Mouse (Mus musculus) small intestine, adult 2 months (tissue): ENCODE measurements at regions not wholly inside any gene's neighbourhood (a gene's known extent, or its start where the extent isn't known, plus 50 kb on each side); places are given as distances from the start of the nearest gene placed in this dataset.

Source experiments
- CTCF ChIP-seq: fragments of 200-500 bp; IDR thresholded peaks from 2 replicates; pipeline ENCODE4 v1.5.1; 2012; ENCODE audit warnings: low read depth, mild to moderate bottlenecking, control low read depth, inconsistent platforms, low read length, moderate library complexity, mixed read lengths; ENCODE audit not compliant: insufficient replicate concordance, insufficient read length; ENCODE audit errors: extremely low read depth
- POLR2A ChIP-seq: fragments of 200-500 bp; IDR thresholded peaks from 2 replicates; pipeline ENCODE4 v1.6.1; 2012; ENCODE audit warnings: low read depth, mild to moderate bottlenecking, control low read depth, inconsistent platforms, low read length, moderate library complexity

DNA sequence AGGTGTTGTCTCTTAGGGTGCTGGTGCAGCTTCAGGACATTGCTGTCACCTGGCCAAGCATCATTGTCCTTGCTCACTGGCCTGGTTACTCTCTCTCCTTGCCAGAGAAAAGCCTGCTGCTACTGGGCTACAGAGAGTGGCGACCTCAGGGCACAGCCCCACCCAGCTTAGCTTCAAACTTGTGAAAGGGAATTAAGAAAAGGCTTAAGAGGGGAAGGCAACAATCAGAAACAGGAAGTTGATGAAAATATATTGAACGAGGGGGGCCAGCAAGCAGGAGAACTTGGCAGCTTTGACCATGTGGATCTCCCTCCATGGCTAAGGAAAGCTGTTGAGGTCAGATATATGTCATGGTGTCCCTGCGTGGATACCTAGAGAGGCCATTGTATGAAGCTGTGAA, 151.1 kb downstream of the Cd24a start:
- TF ChIP-seq POLR2A (no peak), CTCF (no peak)
